Mouse (Mus musculus) retina, postnatal 1 day (tissue): Measurements from ENCODE around the gene Usp21.
"Not testable (repeated sequence)": the region's sequence is repeated elsewhere in the genome, so short reads cannot be mapped to it uniquely, and the experiment has no call there.

ENCODE experiments used
- DNase-seq: peaks from one replicate; pipeline ENCODE4 v3.0.0-alpha.2; 2012

Gene Usp21

GRCm38 (mm10) chr1:171287136-171288081 lies at the start of gene Usp21:
Usp21 (minus strand) TSS chr1:171287991.
- peak; percentile 96 for DNase-seq

GRCm38 (mm10) chr1:171330216-171330560 lies 42.4 kb upstream of the Usp21 start:
- no peak for DNase-seq

- peak; percentile 93 for DNase-seq
Measured at GRCm38 (mm10) chr1:171329433-171330215, 41.8 kb upstream of the Usp21 start.

GRCm38 (mm10) chr1:171328839-171329432 lies 41.1 kb upstream of the Usp21 start, which contains the start of gene Dedd:
Dedd (plus strand) TSS chr1:171329145.
- DNase-seq: peak; percentile 97

GRCm38 (mm10) chr1:171328244-171328643 lies 40.5 kb upstream of the Usp21 start:
- peak; percentile 11 for DNase-seq

- not testable (repeated sequence) for DNase-seq
Measured at GRCm38 (mm10) chr1:171326588-171326987, 38.8 kb upstream of the Usp21 start.

- DNase-seq: no peak
Measured at GRCm38 (mm10) chr1:171325571-171325970, 37.8 kb upstream of the Usp21 start.

- DNase-seq: no peak
Measured at GRCm38 (mm10) chr1:171322012-171322411, 34.2 kb upstream of the Usp21 start.

GRCm38 (mm10) chr1:171321415-171321814 lies 33.6 kb upstream of the Usp21 start:
- DNase-seq: peak; percentile 46

GRCm38 (mm10) chr1:171320151-171320550 lies 32.4 kb upstream of the Usp21 start:
- DNase-seq: no peak

GRCm38 (mm10) chr1:171319748-171320147 lies 32.0 kb upstream of the Usp21 start:
- DNase-seq: no peak

- DNase-seq: no peak
Measured at GRCm38 (mm10) chr1:171309321-171309720, 21.5 kb upstream of the Usp21 start.

GRCm38 (mm10) chr1:171306157-171306556 lies 18.4 kb upstream of the Usp21 start:
- not testable (repeated sequence) for DNase-seq

- DNase-seq: no peak
Measured at GRCm38 (mm10) chr1:171298226-171298625, 10.4 kb upstream of the Usp21 start.

GRCm38 (mm10) chr1:171295063-171295402 lies 7.2 kb upstream of the Usp21 start:
- DNase-seq: no peak

- peak; percentile 95 for DNase-seq
Measured at GRCm38 (mm10) chr1:171294298-171295062, 6.7 kb upstream of the Usp21 start, which contains the start of gene Ufc1. Ufc1 (minus strand) TSS chr1:171295024.

- DNase-seq: no peak
Measured at GRCm38 (mm10) chr1:171293906-171294297, 6.1 kb upstream of the Usp21 start.

- no peak for DNase-seq
Measured at GRCm38 (mm10) chr1:171293351-171293750, 5.6 kb upstream of the Usp21 start.

- DNase-seq: no peak
Measured at GRCm38 (mm10) chr1:171288328-171288727, 537 bp upstream of the Usp21 start.

GRCm38 (mm10) chr1:171286517-171286916 lies 1.3 kb downstream of the Usp21 start:
- DNase-seq: no peak

- no peak for DNase-seq
Measured at GRCm38 (mm10) chr1:171285096-171285892, 2.5 kb downstream of the Usp21 start.

GRCm38 (mm10) chr1:171284491-171284890 lies 3.3 kb downstream of the Usp21 start:
- no peak for DNase-seq
